Mouse (Mus musculus) kidney, embryonic 16.5 days (tissue): ENCODE data around the gene Baiap2. TPM values are rescaled to one million over a fixed set of nuclear protein-coding genes. Genes with fewer than 3 reads are reported as not detected.

ENCODE experiments used
- ATAC-seq: fragments of 200-750 bp; cut with Nextera tagmentation; 2 replicates; pipeline ENCODE4 v1.8.0; 2017; ENCODE audit warnings: moderate TSS enrichment; ENCODE audit not compliant: low FRiP score, low TSS enrichment
- H3K27ac ChIP-seq: fragments of 300-500 bp; sonication (generic); 2 replicates; pipeline ENCODE4 v1.5.1; 2014; ENCODE audit warnings: low read length
- H3K27me3 ChIP-seq: fragments of 300-500 bp; sonication (generic); 2 replicates; pipeline ENCODE4 v1.6.1; 2014; ENCODE audit warnings: low read length, control low read depth, mixed read lengths; ENCODE audit not compliant: insufficient read depth
- H3K36me3 ChIP-seq: fragments of 300-500 bp; sonication (generic); 2 replicates; pipeline ENCODE4 v1.6.1; 2014; ENCODE audit warnings: low read length, control low read depth, mixed read lengths; ENCODE audit not compliant: insufficient read depth
- H3K4me1 ChIP-seq: fragments of 300-500 bp; sonication (generic); 2 replicates; pipeline ENCODE4 v1.6.1; 2014; ENCODE audit warnings: low read length, control low read depth, mixed read lengths; ENCODE audit not compliant: insufficient read depth
- H3K4me2 ChIP-seq: fragments of 300-500 bp; sonication (generic); replicated peaks from 2 replicates; pipeline ENCODE4 v1.6.1; 2014; ENCODE audit warnings: low read depth, low read length
- H3K4me3 ChIP-seq: fragments of 300-500 bp; sonication (generic); 2 replicates; pipeline ENCODE4 v1.5.1; 2014; ENCODE audit warnings: mild to moderate bottlenecking, low read length
- H3K9ac ChIP-seq: fragments of 300-500 bp; sonication (generic); replicated peaks from 2 replicates; pipeline ENCODE4 v1.6.1; 2014; ENCODE audit warnings: low read length
- H3K9me3 ChIP-seq: fragments of 300-500 bp; sonication (generic); 2 replicates; pipeline ENCODE4 v1.6.1; 2016; ENCODE audit warnings: low read length, control low read depth
- WGBS: fragments of 180-500 bp; shearing (Covaris S2); extraction: QIAGEN DNeasy Blood & Tissue Kit; methylation state at CpG from one replicate; pipeline ENCODE4 v1.1.7; 2014; 5-methylcytosine and 5-hydroxymethylcytosine counted together
- polyA plus RNA-seq: library from polyadenylated mRNA; unstranded; fragments of >200 nt; fragmentation: Nextera tagmentation; extraction: Ambion mirVana; gene quantifications from 2 replicates; pipeline ENCODE4 v1.2.1, GENCODE M21; 2015

The Baiap2 gene
- polyA plus RNA-seq, 1 experiment from 2014 or later = 25.3 TPM

DNA sequence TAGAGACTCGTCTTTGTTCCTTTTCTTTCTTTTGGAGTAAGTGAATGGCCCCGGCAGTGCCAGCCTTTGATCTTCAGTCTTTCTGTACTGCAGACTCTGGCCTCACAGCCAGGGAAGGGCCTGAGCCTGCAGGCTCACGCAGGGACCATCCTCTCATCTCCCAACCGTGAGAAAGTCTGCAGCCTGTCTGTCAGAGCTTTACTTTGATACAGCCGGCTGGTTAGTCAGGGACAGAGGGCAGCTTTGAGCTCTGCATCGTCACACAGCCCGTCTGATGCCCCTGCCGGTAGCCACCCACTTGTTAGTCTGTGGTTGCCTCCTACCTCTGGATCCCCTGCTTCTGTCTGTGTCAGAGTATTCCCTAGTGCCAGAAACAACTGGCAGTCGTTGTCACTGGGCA lies 22.5 kb downstream of the Baiap2 start:
- 17% methylated on average over 9 of the region's 9 CpGs for WGBS

DNA sequence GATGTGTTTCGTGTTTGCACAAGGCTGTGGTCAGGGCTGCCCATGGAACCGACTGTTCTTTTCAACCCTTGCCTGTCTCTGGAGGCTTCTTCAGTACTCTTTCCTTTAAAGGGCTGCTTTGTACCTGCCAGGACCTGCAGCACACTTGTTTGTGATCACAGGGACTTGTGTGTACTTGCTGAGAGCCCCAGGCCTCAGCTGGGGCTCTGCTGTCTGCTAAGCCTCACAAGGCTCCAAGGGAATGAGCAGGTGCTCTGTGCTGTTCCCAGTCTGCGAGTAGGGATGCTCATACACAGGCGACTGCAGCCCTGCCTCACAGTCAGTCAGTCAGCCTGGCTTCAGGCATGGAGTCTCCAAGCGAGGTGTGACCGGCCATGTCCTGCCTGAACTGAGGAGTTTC lies 23.7 kb downstream of the Baiap2 start:
- Histone ChIP-seq H3K27ac (no peak overlapping the region), H3K4me3 (no peak overlapping the region), H3K4me1 (no peaks in the 10 kb centered on the region), H3K36me3 (0 out of 2 replicates have a peak, but pooled peaks cover 5% of the 10 kb centered on the region), H3K9ac (no peak overlapping the region), H3K9me3 (no peaks in the 10 kb centered on the region), H3K4me2 (no peak overlapping the region), H3K27me3 (no peaks in the 10 kb centered on the region)
- 88% methylated on average over 6 of the region's 6 CpGs for whole genome bisulfite sequencing
- no peak for ATAC-seq

More for the DNA sequence above, 22.5 kb downstream of the Baiap2 start:
- H3K36me3 ChIP-seq = 0 out of 2 replicates have a peak, but pooled peaks cover 5% of the 10 kb centered on the region
- no peak overlapping the region for H3K9ac ChIP-seq
- ATAC-seq = peak; percentile 54
- H3K4me2 ChIP-seq = no peak overlapping the region
- no peak overlapping the region for H3K27ac ChIP-seq
- H3K4me1 ChIP-seq = no peaks in the 10 kb centered on the region
- no peaks in the 10 kb centered on the region for H3K27me3 ChIP-seq
- H3K9me3 ChIP-seq = no peaks in the 10 kb centered on the region
- H3K4me3 ChIP-seq = no peak overlapping the region

DNA sequence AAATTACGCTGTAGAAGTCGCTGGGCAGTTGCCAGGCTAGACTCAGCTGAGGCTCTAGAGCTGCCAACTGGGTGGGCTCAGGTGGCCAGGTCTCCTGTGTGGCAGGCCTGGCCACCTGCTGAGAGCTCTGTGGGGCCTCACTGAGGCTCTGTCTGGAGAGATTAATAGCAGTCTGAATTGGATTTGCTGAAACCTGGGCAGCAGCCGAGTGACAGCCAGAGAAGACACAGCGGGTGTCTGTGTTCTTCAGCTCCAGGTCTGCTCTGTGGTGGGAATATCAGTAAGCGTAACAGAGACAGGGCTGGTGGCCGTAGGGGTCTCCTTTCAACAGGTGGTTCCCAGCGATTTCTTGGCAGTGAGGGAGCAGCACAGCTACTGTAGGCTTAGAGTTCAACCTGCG lies 24.8 kb downstream of the Baiap2 start:
- WGBS = 84% methylated on average over 8 of the region's 8 CpGs
- 0 out of 2 replicates have a peak, but pooled peaks cover 5% of the 10 kb centered on the region for H3K36me3 ChIP-seq
- ATAC-seq = no peak
- H3K9me3 ChIP-seq = no peaks in the 10 kb centered on the region
- H3K4me2 ChIP-seq = no peak overlapping the region
- no peak overlapping the region for H3K27ac ChIP-seq
- no peak overlapping the region for H3K4me3 ChIP-seq
- H3K9ac ChIP-seq = no peak overlapping the region
- H3K27me3 ChIP-seq = no peaks in the 10 kb centered on the region
- H3K4me1 ChIP-seq = no peaks in the 10 kb centered on the region

DNA sequence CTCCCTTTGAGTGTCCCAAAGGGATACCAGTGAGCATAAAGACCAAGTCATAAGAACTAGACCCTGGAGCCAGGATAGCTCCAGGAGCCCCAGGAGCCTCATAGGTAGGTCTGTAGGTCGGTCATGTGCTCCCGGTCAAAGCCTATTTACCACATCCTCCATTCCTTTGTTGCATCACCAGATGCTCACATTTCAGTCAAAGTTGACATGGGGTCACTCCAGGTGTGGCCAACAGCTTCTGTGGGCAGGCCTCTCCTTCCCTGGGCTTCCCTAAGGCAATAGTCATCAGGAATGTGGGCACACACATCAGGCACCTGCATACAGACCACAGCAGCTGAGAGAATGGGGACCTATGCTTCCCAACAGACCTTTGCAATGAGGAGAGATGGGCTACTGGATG lies 25.3 kb downstream of the Baiap2 start:
- 93% methylated on average over 2 of the region's 2 CpGs for WGBS
- no peak overlapping the region for H3K27ac ChIP-seq
- no peaks in the 10 kb centered on the region for H3K4me1 ChIP-seq
- 0 out of 2 replicates have a peak, but pooled peaks cover 5% of the 10 kb centered on the region for H3K36me3 ChIP-seq
- no peaks in the 10 kb centered on the region for H3K9me3 ChIP-seq
- H3K4me2 ChIP-seq = no peak overlapping the region
- ATAC-seq = no peak
- H3K4me3 ChIP-seq = no peak overlapping the region
- H3K27me3 ChIP-seq = no peaks in the 10 kb centered on the region
- H3K9ac ChIP-seq = no peak overlapping the region

DNA sequence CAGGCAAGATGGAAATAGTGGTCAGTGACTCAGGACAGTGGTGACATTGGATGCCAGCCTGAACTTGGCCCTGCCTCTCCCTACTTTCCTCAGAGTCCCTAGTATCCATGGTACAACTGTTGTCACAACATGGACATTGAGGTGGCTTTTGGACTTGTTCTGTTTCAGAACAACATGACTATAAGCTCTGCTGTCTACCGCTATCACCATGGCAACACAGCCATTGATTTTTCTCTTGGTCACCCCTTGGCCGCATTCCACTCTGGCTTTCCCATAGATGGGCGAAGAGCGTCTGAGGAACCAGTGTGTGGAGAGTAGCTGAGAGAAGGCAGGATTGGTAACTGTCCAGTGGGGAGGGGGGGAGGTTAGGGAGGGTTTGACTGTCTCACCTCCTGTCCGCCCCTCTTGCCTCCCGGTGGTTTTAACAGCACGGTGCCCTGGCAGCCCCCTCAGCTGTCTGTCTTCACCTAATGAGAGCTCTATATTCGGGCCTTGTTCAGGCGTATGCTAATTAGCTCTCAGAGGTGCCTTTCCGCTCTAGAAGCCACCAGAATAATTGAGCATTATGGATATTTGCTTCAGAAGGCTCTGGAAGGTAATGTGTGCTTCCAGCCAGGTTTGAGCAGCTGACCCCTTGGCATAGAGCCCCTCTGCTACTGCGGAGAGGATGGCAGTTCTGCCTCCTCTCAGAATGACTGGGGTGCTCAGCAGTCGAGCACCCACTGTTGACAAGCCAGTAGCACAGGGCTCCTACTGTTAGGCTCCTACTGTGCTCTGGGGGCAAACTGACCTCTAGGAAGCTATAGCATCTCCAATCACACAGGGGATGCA lies 27.7 kb downstream of the Baiap2 start:
- ATAC-seq = no peak
- Histone ChIP-seq H3K36me3 (0 out of 2 replicates have a peak, but pooled peaks cover 10% of the 10 kb centered on the region), H3K4me3 (no peak overlapping the region), H3K9ac (no peak overlapping the region), H3K27me3 (no peaks in the 10 kb centered on the region), H3K4me1 (no peaks in the 10 kb centered on the region), H3K27ac (no peak overlapping the region), H3K9me3 (no peaks in the 10 kb centered on the region), H3K4me2 (no peak overlapping the region)
- WGBS = 67% methylated on average over 12 of the region's 12 CpGs

DNA sequence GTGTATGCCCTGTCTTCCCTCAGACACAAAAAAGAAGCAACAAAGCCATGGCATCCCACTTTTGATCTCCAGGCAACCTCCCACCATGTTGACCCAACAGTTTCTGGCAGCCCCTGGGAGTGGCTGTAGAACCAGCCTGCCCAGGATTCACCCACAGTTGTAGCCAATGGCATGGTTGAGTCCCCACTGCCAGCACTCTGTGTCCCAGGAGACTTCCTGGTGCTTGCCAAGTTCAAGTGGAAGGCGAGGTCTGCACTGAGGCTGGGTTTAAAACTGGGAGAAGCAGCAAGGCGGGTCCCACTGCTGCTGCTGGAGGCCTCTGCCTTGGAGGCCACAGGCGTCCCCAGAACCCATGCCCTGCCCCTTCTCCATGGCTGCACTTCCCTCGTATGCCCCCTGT lies 31.2 kb downstream of the Baiap2 start:
- Histone ChIP-seq H3K27me3 (no peaks in the 10 kb centered on the region), H3K9me3 (no peaks in the 10 kb centered on the region), H3K9ac (no peak overlapping the region), H3K4me2 (no peak overlapping the region), H3K4me3 (no peak overlapping the region), H3K36me3 (0 out of 2 replicates have a peak, but pooled peaks cover 5% of the 10 kb centered on the region), H3K27ac (no peak overlapping the region), H3K4me1 (peaks cover 8% of the 10 kb centered on the region; the same call in 1 of the 2 replicates)
- WGBS = 88% methylated on average over 4 of the region's 4 CpGs
- ATAC-seq = no peak

DNA sequence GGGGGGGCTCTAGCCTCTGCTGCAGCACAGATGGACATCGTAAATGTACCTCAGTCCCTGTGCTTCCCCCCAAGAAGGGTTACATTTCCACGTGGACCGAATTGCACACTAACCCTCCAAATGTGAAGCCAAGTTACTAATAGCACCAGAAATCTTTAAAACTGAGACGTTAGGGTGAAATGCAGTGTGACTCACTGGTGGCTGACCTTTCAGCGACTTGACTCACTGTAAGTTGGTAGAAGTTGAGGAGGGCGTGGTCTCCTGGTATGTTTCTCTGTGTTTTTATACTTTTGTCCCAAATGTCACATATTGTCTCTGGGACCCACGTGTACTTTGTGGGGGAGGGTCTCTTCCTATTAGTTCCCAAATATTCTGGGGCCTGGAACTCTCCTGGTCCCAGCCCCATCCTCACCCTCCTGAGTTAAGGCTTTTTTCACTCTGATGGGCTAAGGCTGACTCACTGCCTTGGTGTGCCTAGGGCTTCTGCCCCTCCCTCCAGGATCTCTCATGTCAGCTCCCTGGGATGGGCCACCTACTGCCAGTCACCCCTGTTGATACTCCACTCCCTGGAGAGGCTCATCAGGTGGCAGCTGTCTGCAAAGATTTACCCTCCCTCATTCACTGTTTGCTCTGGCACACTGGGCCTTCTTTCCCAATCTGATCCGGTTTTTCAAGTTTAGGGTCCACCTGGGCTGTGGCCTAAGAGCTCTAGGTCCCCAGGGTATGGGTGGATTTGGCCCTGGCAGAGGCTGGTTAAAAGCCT lies 33.4 kb downstream of the Baiap2 start:
- no peak for ATAC-seq
- 49% methylated on average over 8 of the region's 8 CpGs for WGBS
- no peaks in the 10 kb centered on the region for H3K27me3 ChIP-seq
- H3K9ac ChIP-seq = no peak overlapping the region
- H3K4me3 ChIP-seq = no peak overlapping the region
- H3K27ac ChIP-seq = no peak overlapping the region
- 0 out of 2 replicates have a peak, but pooled peaks cover 8% of the 10 kb centered on the region for H3K36me3 ChIP-seq
- H3K4me1 ChIP-seq = peaks cover 8% of the 10 kb centered on the region; the same call in 1 of the 2 replicates
- H3K4me2 ChIP-seq = no peak overlapping the region
- no peaks in the 10 kb centered on the region for H3K9me3 ChIP-seq

DNA sequence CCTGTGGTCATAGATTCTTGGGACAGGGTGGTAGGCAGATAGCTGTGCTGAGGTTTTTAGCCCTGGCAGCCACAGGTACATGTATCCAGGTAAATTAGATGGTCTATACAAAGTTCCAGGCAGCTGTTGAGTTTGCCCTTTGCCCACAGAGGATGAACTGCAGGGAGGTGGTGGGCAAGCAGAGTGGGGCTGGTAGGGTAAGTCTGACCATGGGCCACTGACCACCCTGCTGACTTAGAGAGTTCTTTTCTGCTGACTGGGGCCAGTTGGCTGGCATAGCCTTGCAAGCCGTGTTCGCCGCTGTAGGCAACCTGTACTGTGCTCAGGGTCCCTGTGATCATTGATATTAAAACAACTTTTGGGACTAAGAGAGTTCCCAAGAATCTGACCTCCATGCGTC lies 36.1 kb downstream of the Baiap2 start:
- H3K4me1 ChIP-seq = peaks cover 8% of the 10 kb centered on the region; the same call in 1 of the 2 replicates
- H3K4me2 ChIP-seq = no peak overlapping the region
- no peaks in the 10 kb centered on the region for H3K27me3 ChIP-seq
- WGBS = 89% methylated on average over 4 of the region's 4 CpGs
- peak; percentile 46; the same call in 1 of the 2 replicates for ATAC-seq
- no peak overlapping the region for H3K27ac ChIP-seq
- H3K9me3 ChIP-seq = no peaks in the 10 kb centered on the region
- H3K9ac ChIP-seq = no peak overlapping the region
- H3K36me3 ChIP-seq = peaks cover 17% of the 10 kb centered on the region
- H3K4me3 ChIP-seq = no peak overlapping the region

DNA sequence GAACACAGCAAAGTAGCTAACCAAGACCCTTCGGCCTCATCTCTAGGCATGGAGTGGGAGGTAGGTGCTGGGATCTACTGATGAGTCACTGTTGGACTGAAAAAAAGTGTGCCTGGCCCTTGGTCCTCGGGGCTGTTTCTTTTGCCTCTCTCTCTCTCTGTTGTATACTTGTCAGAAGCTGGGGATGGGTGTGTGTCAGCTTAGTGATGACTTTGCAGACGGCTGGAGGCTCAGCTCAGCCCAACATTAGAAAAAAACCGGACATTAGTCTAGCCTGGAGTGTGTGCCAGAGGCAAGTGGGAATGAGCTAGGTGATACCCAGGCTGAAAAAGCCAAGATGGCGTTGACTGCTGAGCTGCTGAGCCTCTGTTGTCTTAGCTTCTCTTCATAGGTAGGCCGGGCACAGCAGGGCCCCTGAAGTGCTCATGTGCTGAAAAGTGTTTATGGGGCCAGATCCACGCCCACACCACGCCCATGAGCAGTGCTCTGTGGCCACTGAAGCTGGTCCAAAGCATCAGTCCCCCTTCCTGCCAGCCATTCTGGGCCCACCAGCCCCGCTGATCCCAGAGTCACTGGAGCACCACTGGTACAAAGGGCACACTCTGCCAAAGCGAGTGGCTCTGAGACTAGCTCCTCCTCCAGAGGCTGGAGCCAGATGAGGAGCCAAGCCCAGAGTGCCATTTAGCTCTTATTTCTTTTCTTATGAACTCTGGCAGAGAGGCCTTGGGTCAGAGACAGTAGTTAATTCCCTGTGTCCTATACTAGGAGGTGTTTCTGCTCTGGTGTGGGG lies 37.2 kb downstream of the Baiap2 start:
- 70% methylated on average over 10 of the region's 10 CpGs for WGBS
- peaks cover 18% of the 10 kb centered on the region for H3K36me3 ChIP-seq
- no peak overlapping the region for H3K4me2 ChIP-seq
- ATAC-seq = peak; percentile 33; the same call in 1 of the 2 replicates
- H3K4me3 ChIP-seq = no peak overlapping the region
- H3K9ac ChIP-seq = no peak overlapping the region
- H3K9me3 ChIP-seq = no peaks in the 10 kb centered on the region
- H3K27ac ChIP-seq = no peak overlapping the region
- no peaks in the 10 kb centered on the region for H3K27me3 ChIP-seq
- H3K4me1 ChIP-seq = peaks cover 8% of the 10 kb centered on the region; the same call in 1 of the 2 replicates
